Mouse (Mus musculus) testis, adult 2 months (tissue): ENCODE results near the gene Ppy.

Source experiments
- CTCF ChIP-seq: fragments of 200-500 bp; IDR thresholded peaks from 2 replicates; pipeline ENCODE4 v1.5.1; 2012; ENCODE audit warnings: low read depth, mild to moderate bottlenecking, inconsistent platforms, low read length, moderate library complexity; ENCODE audit not compliant: control insufficient read depth, insufficient read depth, insufficient replicate concordance
- POLR2A ChIP-seq: fragments of 200-500 bp; IDR thresholded peaks from 2 replicates; pipeline ENCODE4 v1.6.1; 2012; ENCODE audit warnings: low read depth, mild to moderate bottlenecking, inconsistent platforms, low read length, moderate library complexity; ENCODE audit not compliant: control insufficient read depth

DNA sequence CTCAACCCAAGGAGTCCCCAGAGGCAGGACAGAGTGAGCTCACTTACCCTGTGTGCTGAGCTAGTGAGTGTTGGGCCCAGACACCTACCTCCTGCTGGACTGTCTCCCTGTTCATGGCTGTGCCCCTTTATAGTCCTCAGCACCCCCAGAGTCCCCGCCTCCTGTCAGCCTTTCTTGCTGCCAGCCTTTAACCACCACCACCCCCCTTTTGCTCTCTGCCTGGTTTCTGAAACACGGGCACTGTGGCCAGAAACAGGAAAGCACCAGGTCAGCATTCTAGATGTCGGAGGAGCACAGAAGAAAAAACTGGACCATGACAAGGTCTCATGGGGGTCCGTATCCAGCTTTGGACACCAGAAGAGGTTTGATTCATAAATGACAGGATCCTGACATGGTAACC, at the start of gene Ppy:
- TF ChIP-seq CTCF = no peak
- no peak for TF ChIP-seq POLR2A
